Comparison of ENCODE assay signal across 7 mouse cellular contexts in the genomic region with DNA sequence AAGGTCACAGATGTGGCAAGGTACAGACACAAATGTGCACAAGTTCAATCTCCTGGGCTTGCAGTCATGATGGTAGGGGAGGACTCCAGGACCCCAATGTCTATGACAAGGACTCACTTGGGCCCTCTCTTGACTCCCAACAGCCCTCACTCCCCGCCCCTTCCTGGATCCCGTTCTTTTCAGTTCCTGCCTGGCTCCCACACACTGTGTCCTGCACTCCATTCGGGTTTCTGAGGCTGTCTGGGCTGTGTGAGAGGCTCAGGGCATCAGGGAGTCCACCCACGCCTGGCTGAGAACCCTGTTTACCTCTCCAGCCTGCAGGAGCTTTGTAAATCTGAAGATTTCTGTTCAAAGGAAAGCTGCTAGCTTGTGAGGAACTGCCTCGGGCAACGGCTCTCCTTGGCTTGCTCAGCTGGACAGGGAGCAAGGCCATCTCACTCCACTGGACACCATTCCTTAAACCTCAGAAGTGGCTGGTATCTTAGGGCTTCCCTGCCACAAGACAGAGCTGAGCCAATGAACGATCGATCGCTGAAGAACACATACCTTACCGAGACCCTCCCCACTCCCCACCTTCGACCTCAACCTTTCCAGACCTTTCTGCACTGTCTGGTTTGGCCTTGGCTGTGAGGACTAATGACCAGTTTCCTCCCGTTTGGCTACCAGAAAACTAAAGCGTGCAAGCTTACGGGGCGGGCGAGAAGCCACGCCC.
A peak's percentile ranks its signal among the peaks of the same experiment; 100 is the strongest.
DNase-seq lines count a peak whose midpoint lies in the region; ATAC-seq and TF ChIP-seq lines count a peak whose summit lies in the region.

No protein-coding gene starts in this region.

- peaks cover 2% of the 10 kb centered on the region; the same call in 1 of the 2 replicates for H3K4me1 ChIP-seq in lung, embryonic 14.5 days (ENCODE audit: insufficient read depth)
- no peaks in the 10 kb centered on the region for H3K4me1 ChIP-seq in lung, adult 2 months (ENCODE audit: control insufficient read depth, insufficient read depth, low read length)
- H3K4me1 ChIP-seq in embryonic facial prominence, embryonic 14.5 days (ENCODE audit: control insufficient read depth, insufficient read depth, low read length) = peaks cover 14% of the 10 kb centered on the region; the same call in 1 of the 2 replicates
- peaks cover 19% of the 10 kb centered on the region for H3K4me1 ChIP-seq in hindbrain, embryonic 16.5 days (ENCODE audit: control insufficient read depth, insufficient read depth, low read depth, low read length)
- H3K4me1 ChIP-seq in neural tube, embryonic 15.5 days = peaks cover 21% of the 10 kb centered on the region

- H3K4me2 ChIP-seq in lung, embryonic 14.5 days = peak overlapping the region; percentile 50
- peak overlapping the region; percentile 55 for H3K4me2 ChIP-seq in embryonic facial prominence, embryonic 14.5 days (ENCODE audit: low read depth, low read length)
- H3K4me2 ChIP-seq in hindbrain, embryonic 16.5 days (ENCODE audit: low read length) = peak overlapping the region; percentile 53
- H3K4me2 ChIP-seq in neural tube, embryonic 15.5 days = peak overlapping the region; percentile 45

- H3K9ac ChIP-seq in lung, embryonic 14.5 days = no peak overlapping the region
- H3K9ac ChIP-seq in embryonic facial prominence, embryonic 14.5 days (ENCODE audit: low read depth, low read length) = 0 out of 2 replicates have a peak overlapping the region, but pooled peaks have one; percentile 2
- H3K9ac ChIP-seq in hindbrain, embryonic 16.5 days (ENCODE audit: low read depth, low read length) = peak overlapping the region; percentile 43
- H3K9ac ChIP-seq in neural tube, embryonic 15.5 days (replicated peaks) = no peak overlapping the region

- H3K36me3 ChIP-seq in lung, embryonic 14.5 days (ENCODE audit: insufficient read depth) = no peaks in the 10 kb centered on the region
- H3K36me3 ChIP-seq in embryonic facial prominence, embryonic 14.5 days (ENCODE audit: control insufficient read depth, insufficient read depth, low read length) = no peaks in the 10 kb centered on the region
- H3K36me3 ChIP-seq in hindbrain, embryonic 16.5 days (ENCODE audit: control insufficient read depth, insufficient read depth, low read length) = no peaks in the 10 kb centered on the region
- H3K36me3 ChIP-seq in neural tube, embryonic 15.5 days = no peaks in the 10 kb centered on the region

- no peak overlapping the region for H3K27ac ChIP-seq in lung, embryonic 14.5 days (ENCODE audit: low read depth)
- H3K27ac ChIP-seq in embryonic facial prominence, embryonic 14.5 days (replicated peaks; ENCODE audit: low read depth, low read length) = no peak overlapping the region
- H3K27ac ChIP-seq in hindbrain, embryonic 16.5 days (ENCODE audit: low read depth, low read length) = peak overlapping the region; percentile 73
- H3K27ac ChIP-seq in neural tube, embryonic 15.5 days (replicated peaks) = no peak overlapping the region; the same call in 1 of the 2 replicates

- ATAC-seq in lung, embryonic 14.5 days (ENCODE audit: insufficient read depth) = no peak
- peak; percentile 55; the same call in 1 of the 2 replicates for ATAC-seq in embryonic facial prominence, embryonic 14.5 days (ENCODE audit: low read depth)
- ATAC-seq in hindbrain, embryonic 16.5 days = peak; percentile 49
- ATAC-seq in neural tube, embryonic 15.5 days (ENCODE audit: low FRiP score) = 0 out of 2 replicates have a peak, but pooled peaks have one; percentile 32
- no peak for ATAC-seq in erythroblast, adult 5-6 weeks (replicated peaks; ENCODE audit: low FRiP score, poor library complexity, severe bottlenecking)

- no peak for TF ChIP-seq POLR2A in lung, adult 2 months (IDR thresholded peaks at IDR 0.05; ENCODE audit: borderline replicate concordance, extremely low read depth, low read depth, low read length)

- DNase-seq in lung, embryonic 14.5 days = no peak
- DNase-seq in lung, adult 2 months = no peak
- no peak for DNase-seq in embryonic facial prominence, embryonic 14.5 days (ENCODE audit: low spot score)
- no peak for DNase-seq in thymus, postnatal 0 days (ENCODE audit: low spot score)

- H3K27me3 ChIP-seq in lung, embryonic 14.5 days (ENCODE audit: insufficient read depth, low read length) = no peaks in the 10 kb centered on the region
- H3K27me3 ChIP-seq in embryonic facial prominence, embryonic 14.5 days (replicated peaks; ENCODE audit: control insufficient read depth, insufficient read depth, low read length) = peaks cover 10% of the 10 kb centered on the region
- H3K27me3 ChIP-seq in hindbrain, embryonic 16.5 days (replicated peaks; ENCODE audit: control insufficient read depth, insufficient read depth, low read length) = no peaks in the 10 kb centered on the region
- no peaks in the 10 kb centered on the region for H3K27me3 ChIP-seq in neural tube, embryonic 15.5 days (replicated peaks)

- H3K4me3 ChIP-seq in lung, embryonic 14.5 days (ENCODE audit: low read depth, low read length) = peak overlapping the region; percentile 15
- no peak overlapping the region for H3K4me3 ChIP-seq in lung, adult 2 months (replicated peaks; ENCODE audit: extremely low read depth, low read depth, low read length)
- peak overlapping the region; percentile 26 for H3K4me3 ChIP-seq in embryonic facial prominence, embryonic 14.5 days (ENCODE audit: low read depth, low read length)
- H3K4me3 ChIP-seq in hindbrain, embryonic 16.5 days (ENCODE audit: low read length) = peak overlapping the region; percentile 14; the same call in 1 of the 2 replicates
- H3K4me3 ChIP-seq in neural tube, embryonic 15.5 days (replicated peaks) = 0 out of 2 replicates have a peak overlapping the region, but pooled peaks have one; percentile 1

- H3K9me3 ChIP-seq in lung, embryonic 14.5 days (ENCODE audit: low read depth, low read length) = no peaks in the 10 kb centered on the region
- H3K9me3 ChIP-seq in embryonic facial prominence, embryonic 14.5 days (ENCODE audit: control insufficient read depth, low read length) = peaks cover 5% of the 10 kb centered on the region; the same call in 1 of the 2 replicates
- no peaks in the 10 kb centered on the region for H3K9me3 ChIP-seq in hindbrain, embryonic 16.5 days (ENCODE audit: control insufficient read depth, low read length)
- H3K9me3 ChIP-seq in neural tube, embryonic 15.5 days (replicated peaks) = no peaks in the 10 kb centered on the region

- TF ChIP-seq CTCF in lung, embryonic 14.5 days (IDR thresholded peaks at IDR 0.05; ENCODE audit: low read depth) = no peak
- no peak for TF ChIP-seq CTCF in lung, adult 2 months (IDR thresholded peaks at IDR 0.05; ENCODE audit: insufficient read depth, low read length)

- 11% methylated on average over 17 of the region's 17 CpGs for WGBS in lung, embryonic 14.5 days
- 15% methylated on average over 17 of the region's 17 CpGs for WGBS in lung, adult 2 months
- WGBS in embryonic facial prominence, embryonic 14.5 days = 11% methylated on average over 17 of the region's 17 CpGs
- 15% methylated on average over 17 of the region's 17 CpGs for WGBS in hindbrain, embryonic 16.5 days
- 20% methylated on average over 17 of the region's 17 CpGs for WGBS in neural tube, embryonic 15.5 days

Comparison
In these comparisons a context has a peak if more than half of its experiments do, and no peak if none do; other contexts are left out.
1. ATAC-seq: peak in embryonic facial prominence, embryonic 14.5 days (single experiment), hindbrain, embryonic 16.5 days (single experiment) and neural tube, embryonic 15.5 days (single experiment); none in lung, embryonic 14.5 days (single experiment) and erythroblast, adult 5-6 weeks (single experiment).
2. H3K9ac ChIP-seq: peak in embryonic facial prominence, embryonic 14.5 days (single experiment) and hindbrain, embryonic 16.5 days (single experiment); none in lung, embryonic 14.5 days (single experiment) and neural tube, embryonic 15.5 days (single experiment).
3. Peak in every context shown above with its lines, with median percentiles within 50 percentile points of each other: H3K4me2 ChIP-seq.